Mouse (Mus musculus) cerebellum, postnatal 25 days (tissue): Measurements from ENCODE around the gene Rcn1.

ENCODE experiments used
- DNase-seq, 2 experiments: peaks; one replicate each; pipeline ENCODE4 v3.0.0; 2021; ENCODE audit warnings: mixed read lengths in 2 of 2

The Rcn1 gene

GRCm38 (mm10) chr2:105336314-105337027 lies 62.6 kb downstream of the Rcn1 start:
- DNase-seq = no peak
